Mouse (Mus musculus) adrenal gland, adult 2 months (tissue): ENCODE results near the gene Pakap. TPM values are rescaled to one million over a fixed set of nuclear protein-coding genes. Genes with fewer than 3 reads are reported as not detected.

Experiments used
- DNase-seq: peaks from one replicate; pipeline ENCODE4 v3.0.0; 2021
- polyA plus RNA-seq: library from polyadenylated mRNA; depleted of rRNA; stranded (reverse); fragments of >200 nt; gene quantifications from 2 replicates; pipeline ENCODE4 v1.2.3, GENCODE M21; 2012
- total RNA-seq, 2 experiments: library from RNA; stranded (reverse); gene quantifications; 2 replicates each; pipeline ENCODE4 v1.2.3; 2021

The Pakap gene
- total and polyA plus RNA-seq, 3 experiments = 8.9 to 68.3 (median 34.9) TPM

- DNase-seq = no peak
These were observed 231.3 kb downstream of the Pakap start for GRCm38 (mm10) chr4:57799297-57799696.

GRCm38 (mm10) chr4:57801239-57801638, 233.3 kb downstream of the Pakap start:
- no peak for DNase-seq

GRCm38 (mm10) chr4:57801986-57802385, 234.0 kb downstream of the Pakap start:
- no peak for DNase-seq

- peak; percentile 47 for DNase-seq
These were observed 234.4 kb downstream of the Pakap start for GRCm38 (mm10) chr4:57802411-57802810.

- DNase-seq = peak; percentile 81
These were observed 236.9 kb downstream of the Pakap start for GRCm38 (mm10) chr4:57804902-57805301.

GRCm38 (mm10) chr4:57809449-57809848, 241.5 kb downstream of the Pakap start:
- DNase-seq = no peak

GRCm38 (mm10) chr4:57812075-57812474, 244.1 kb downstream of the Pakap start:
- DNase-seq = no peak

GRCm38 (mm10) chr4:57812916-57813575, 245.1 kb downstream of the Pakap start:
- peak; percentile 41 for DNase-seq

- no peak for DNase-seq
These were observed 245.6 kb downstream of the Pakap start for GRCm38 (mm10) chr4:57813576-57813945.

GRCm38 (mm10) chr4:57815355-57815754, 247.4 kb downstream of the Pakap start:
- no peak for DNase-seq

GRCm38 (mm10) chr4:57816146-57816545, 248.2 kb downstream of the Pakap start:
- DNase-seq = no peak

GRCm38 (mm10) chr4:57820839-57821374, 252.9 kb downstream of the Pakap start:
- no peak for DNase-seq

- DNase-seq = no peak
These were observed 253.8 kb downstream of the Pakap start for GRCm38 (mm10) chr4:57821556-57822356.

- DNase-seq = no peak
These were observed 254.7 kb downstream of the Pakap start for GRCm38 (mm10) chr4:57822641-57823040.

GRCm38 (mm10) chr4:57824626-57825240, 256.8 kb downstream of the Pakap start:
- no peak for DNase-seq

- DNase-seq = no peak
These were observed 258.3 kb downstream of the Pakap start for GRCm38 (mm10) chr4:57826272-57826671.

- no peak for DNase-seq
These were observed 261.2 kb downstream of the Pakap start for GRCm38 (mm10) chr4:57829131-57829530.

GRCm38 (mm10) chr4:57829740-57830139, 261.8 kb downstream of the Pakap start:
- DNase-seq = no peak

GRCm38 (mm10) chr4:57832318-57832717, 264.3 kb downstream of the Pakap start:
- DNase-seq = no peak

GRCm38 (mm10) chr4:57833060-57833459, 265.1 kb downstream of the Pakap start:
- DNase-seq = no peak

- DNase-seq = no peak
These were observed 266.2 kb downstream of the Pakap start for GRCm38 (mm10) chr4:57834141-57834540.

GRCm38 (mm10) chr4:57837089-57837488, 269.1 kb downstream of the Pakap start:
- DNase-seq = no peak

- peak; percentile 78 for DNase-seq
These were observed 271.4 kb downstream of the Pakap start for GRCm38 (mm10) chr4:57839343-57839742.
